Mouse (Mus musculus) bone marrow, adult 2 months (tissue): Measurements from ENCODE around the gene Coro6. TPM values are rescaled to one million over a fixed set of nuclear protein-coding genes. Genes with fewer than 3 reads are reported as not detected.

Experiments used
- H3K27ac ChIP-seq: fragments of 200-500 bp; 2 replicates; pipeline ENCODE4 v1.5.1; 2012; ENCODE audit warnings: low read depth, mild to moderate bottlenecking, control low read depth, inconsistent platforms, low read length; ENCODE audit not compliant: control insufficient read depth, poor library complexity, insufficient read depth
- H3K4me1 ChIP-seq: fragments of 200-500 bp; 2 replicates; pipeline ENCODE4 v1.6.1; 2011; ENCODE audit warnings: low read length; ENCODE audit not compliant: control insufficient read depth, insufficient read depth
- H3K4me3 ChIP-seq: fragments of 200-500 bp; replicated peaks from 2 replicates; pipeline ENCODE3; 2011; ENCODE audit warnings: mild to moderate bottlenecking, low read depth, low read length, control low read depth; ENCODE audit not compliant: control insufficient read depth
- CTCF ChIP-seq: fragments of 200-500 bp; IDR thresholded peaks from 2 replicates; pipeline ENCODE4 v1.5.1; 2011; ENCODE audit warnings: low read length, control low read depth; ENCODE audit not compliant: control insufficient read depth, insufficient read depth
- POLR2A ChIP-seq: fragments of 200-500 bp; IDR thresholded peaks from 2 replicates; pipeline ENCODE4 v1.6.1; 2011; ENCODE audit warnings: low read depth, mild to moderate bottlenecking, control low read depth, low read length, borderline replicate concordance; ENCODE audit not compliant: control insufficient read depth
- WGBS: fragments of 180-500 bp; shearing (Covaris S2); methylation state at CpG from one replicate; pipeline ENCODE4 v1.1.7; 2018; 5-methylcytosine and 5-hydroxymethylcytosine counted together
- polyA plus RNA-seq: library from polyadenylated mRNA; stranded (reverse); fragments of >200 nt; gene quantifications from 2 replicates; pipeline ENCODE4 v1.2.4, GENCODE M21; 2011; ENCODE audit warnings: low replicate concordance; ENCODE audit not compliant: missing spikeins, insufficient read depth, insufficient read length

The Coro6 gene
- polyA plus RNA-seq, 1 experiment, result 1.00 TPM

DNA sequence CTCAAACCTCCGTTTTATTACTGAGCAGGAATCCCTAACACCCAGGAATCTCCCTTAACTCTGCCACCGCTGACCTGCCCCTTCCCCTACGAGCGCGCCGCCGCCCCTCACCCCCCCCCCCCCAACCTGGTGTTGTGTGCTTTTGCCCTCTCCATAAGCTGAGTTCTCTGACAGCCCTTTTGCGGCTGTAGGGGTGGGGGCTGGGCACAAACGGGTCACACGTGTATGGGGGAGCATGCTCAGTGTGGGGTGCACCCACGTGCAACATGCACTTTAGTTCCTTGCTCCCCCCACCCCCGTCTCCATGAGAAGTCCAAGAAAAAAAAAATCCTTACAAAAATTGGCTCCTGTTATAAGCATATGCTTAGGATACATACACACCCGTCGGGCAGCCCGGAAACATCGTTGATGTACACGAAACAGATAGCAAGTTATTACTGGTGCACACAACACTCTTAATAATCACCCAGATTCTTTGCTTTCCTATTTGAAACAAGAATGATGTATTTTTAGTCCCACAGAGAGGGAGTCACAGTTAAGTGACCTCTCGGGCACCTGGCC lies 30.2 kb downstream of the Coro6 start:
- TF ChIP-seq CTCF (no peak), POLR2A (no peak)
- WGBS, result 1% methylated on average over 15 of the region's 18 CpGs

DNA sequence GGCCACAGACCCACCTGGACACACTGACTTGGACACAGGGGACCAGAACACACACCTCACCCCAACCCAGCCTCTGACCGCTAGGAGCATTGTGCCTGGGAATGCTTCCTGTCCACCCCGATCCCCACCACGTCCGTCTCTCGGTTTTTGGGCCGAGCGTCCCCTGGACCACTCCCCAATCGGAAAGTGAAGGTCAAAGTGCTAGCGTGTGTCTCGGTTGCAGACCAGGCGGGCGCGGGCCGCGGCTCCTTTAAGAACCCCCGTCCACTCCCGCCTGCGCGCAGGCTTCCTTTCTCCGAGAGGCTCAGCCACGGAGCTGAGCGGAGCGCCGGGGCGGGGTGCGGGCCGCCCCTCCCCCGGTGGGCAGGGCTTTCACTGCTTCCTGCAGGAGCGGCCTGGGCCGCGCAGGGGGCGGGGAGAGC lies 30.7 kb downstream of the Coro6 start:
- H3K4me3 ChIP-seq, result peak overlapping the region; percentile 84
- H3K4me1 ChIP-seq, result peaks cover 5% of the 10 kb centered on the region; the same call in 1 of the 2 replicates
- peak overlapping the region; percentile 65 for H3K27ac ChIP-seq
- TF ChIP-seq CTCF, result 0 out of 2 replicates have a peak, but pooled peaks have one; percentile 20
- TF ChIP-seq POLR2A, result peak; percentile 69; the same call in 1 of the 2 replicates
- WGBS, result under 1% methylated on average over 32 of the region's 32 CpGs

More for the DNA sequence above, 30.2 kb downstream of the Coro6 start:
- H3K27ac ChIP-seq, result peak overlapping the region; percentile 65
- H3K4me1 ChIP-seq, result peaks cover 5% of the 10 kb centered on the region; the same call in 1 of the 2 replicates
- peak overlapping the region; percentile 84 for H3K4me3 ChIP-seq

DNA sequence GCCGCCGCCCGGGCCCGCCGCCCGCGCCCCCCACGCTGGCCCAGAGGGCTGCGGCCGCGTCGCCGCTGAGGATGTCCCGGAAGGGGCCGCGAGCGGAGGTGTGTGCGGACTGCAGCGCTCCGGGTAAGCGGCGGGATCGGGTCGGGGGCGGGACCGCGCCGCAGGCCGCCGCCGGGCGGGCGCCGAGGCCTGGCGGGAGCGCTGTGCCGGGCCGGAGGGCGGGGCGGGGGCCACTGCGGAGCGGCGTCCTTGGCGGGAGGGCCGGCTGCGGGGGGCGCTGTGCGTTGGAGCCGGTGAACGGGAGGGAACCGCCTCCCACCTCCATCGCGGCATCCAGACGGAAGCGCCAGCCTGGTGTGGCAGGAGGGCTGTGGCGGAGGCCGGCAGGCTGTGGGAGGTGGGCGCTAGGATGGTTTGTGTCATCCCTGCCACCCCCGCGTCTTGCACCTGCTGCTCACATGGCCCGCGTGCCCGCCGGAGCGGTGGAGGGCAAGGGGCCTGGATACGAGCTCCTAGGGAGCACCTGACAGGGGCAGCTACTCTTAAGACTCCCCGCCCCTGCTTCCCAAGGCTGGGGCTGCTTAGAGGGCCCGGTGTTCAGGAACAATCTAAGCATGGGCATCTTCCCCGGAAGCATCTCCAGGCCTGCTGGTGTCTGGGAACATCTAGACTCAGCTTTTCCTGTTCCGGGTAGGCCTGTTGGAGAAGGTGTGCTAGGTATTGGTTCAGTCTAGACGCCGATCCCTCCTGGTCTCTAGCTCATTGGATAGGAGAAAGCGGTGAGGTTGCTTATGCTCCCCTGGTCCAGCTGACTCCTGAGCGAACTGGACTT lies 31.5 kb downstream of the Coro6 start, which contains the start of gene Git1:
Gene Git1, plus strand, starts transcription at position 51 of the 832 bp plus-strand sequence.
- peaks cover 5% of the 10 kb centered on the region; the same call in 1 of the 2 replicates for H3K4me1 ChIP-seq

GRCm38 (mm10) chr11:77494344-77494676 lies 32.1 kb downstream of the Coro6 start:
- WGBS, result 17% methylated on average over 4 of the region's 4 CpGs
- Histone ChIP-seq H3K27ac (no peak overlapping the region), H3K4me3 (peak overlapping the region; percentile 81), H3K4me1 (peaks cover 5% of the 10 kb centered on the region)
- no peak for TF ChIP-seq POLR2A

More for the DNA sequence above, 31.5 kb downstream of the Coro6 start, which contains the start of gene Git1:
- Histone ChIP-seq H3K27ac (peak within 1 kb of the TSS; percentile 65), H3K4me3 (peak within 1 kb of the TSS; percentile 84)
- TF ChIP-seq CTCF (no peak), POLR2A (peak; percentile 42; the same call in 1 of the 2 replicates)
- 2% methylated on average over 73 of the region's 74 CpGs for WGBS

GRCm38 (mm10) chr11:77494782-77495181 lies 32.6 kb downstream of the Coro6 start:
- TF ChIP-seq CTCF, result no peak
- no peak for TF ChIP-seq POLR2A
- Histone ChIP-seq H3K4me3 (no peak overlapping the region), H3K4me1 (peaks cover 5% of the 10 kb centered on the region), H3K27ac (no peak overlapping the region)
- WGBS, result 79% methylated on average over 6 of the region's 6 CpGs

GRCm38 (mm10) chr11:77495507-77495906 lies 33.3 kb downstream of the Coro6 start:
- TF ChIP-seq POLR2A (no peak), CTCF (no peak)
- H3K4me1 ChIP-seq, result peaks cover 5% of the 10 kb centered on the region
- H3K4me3 ChIP-seq, result no peak overlapping the region
- no peak overlapping the region for H3K27ac ChIP-seq

- peaks cover 3% of the 10 kb centered on the region for H3K4me1 ChIP-seq
- no peak overlapping the region for H3K27ac ChIP-seq
- TF ChIP-seq CTCF (peak; percentile 16; the same call in 1 of the 2 replicates), POLR2A (no peak)
These were observed 35.1 kb downstream of the Coro6 start for GRCm38 (mm10) chr11:77497341-77497756.

GRCm38 (mm10) chr11:77497851-77498250 lies 35.6 kb downstream of the Coro6 start:
- Histone ChIP-seq H3K4me3 (no peak overlapping the region), H3K4me1 (peaks cover 2% of the 10 kb centered on the region), H3K27ac (no peak overlapping the region; the same call in 1 of the 2 replicates)
- 79% methylated on average over 4 of the region's 4 CpGs for WGBS
- TF ChIP-seq POLR2A (no peak), CTCF (no peak)

More at GRCm38 (mm10) chr11:77497341-77497756, 35.1 kb downstream of the Coro6 start:
- 45% methylated on average over 6 of the region's 6 CpGs for WGBS
- H3K4me3 ChIP-seq, result no peak overlapping the region
